Mouse (Mus musculus) C2C12 (cell line): ENCODE results near the gene Sec24a. TPM values are rescaled to one million over a fixed set of nuclear protein-coding genes. Genes with fewer than 3 reads are reported as not detected.

Experiments used
- H3K27me3 ChIP-seq: one replicate; pipeline ENCODE4 v1.6.1; 2011; ENCODE audit not compliant: control insufficient read depth, insufficient read depth, insufficient read length
- H3K36me3 ChIP-seq: one replicate; pipeline ENCODE4 v1.6.1; 2011; ENCODE audit not compliant: control insufficient read depth, insufficient read depth
- H3K4me3 ChIP-seq: one replicate; pipeline ENCODE4 v1.5.1; 2011; ENCODE audit warnings: mild to moderate bottlenecking, control low read depth; ENCODE audit not compliant: poor library complexity, insufficient read depth, severe bottlenecking
- H3K79me2 ChIP-seq: one replicate; pipeline ENCODE4 v1.6.1; 2011; ENCODE audit not compliant: control insufficient read depth, insufficient read depth
- H3K79me3 ChIP-seq: one replicate; pipeline ENCODE4 v1.6.1; 2011; ENCODE audit warnings: low read depth, control low read depth
- H3ac ChIP-seq: one replicate; pipeline ENCODE3; 2011; ENCODE audit warnings: low read depth; ENCODE audit not compliant: control insufficient read depth, insufficient read length
- CEBPB ChIP-seq: IDR thresholded peaks from one replicate; pipeline ENCODE4 v1.6.1; 2011; ENCODE audit warnings: low read depth, mild to moderate bottlenecking, control low read depth, moderate library complexity
- CTCF ChIP-seq: IDR thresholded peaks from one replicate; pipeline ENCODE4 v1.5.1; 2011; ENCODE audit not compliant: control insufficient read depth, insufficient read depth, insufficient read length
- FOSL1 ChIP-seq: IDR thresholded peaks from one replicate; pipeline ENCODE4 v1.8.0; 2011; ENCODE audit warnings: mild to moderate bottlenecking, low read length; ENCODE audit not compliant: poor library complexity, insufficient read depth, severe bottlenecking
- MAX ChIP-seq: IDR thresholded peaks from one replicate; pipeline ENCODE4 v1.6.1; 2011; ENCODE audit warnings: mild to moderate bottlenecking, control low read depth
- MYOD1 ChIP-seq: IDR thresholded peaks from one replicate; pipeline ENCODE4 v1.6.1; 2011; ENCODE audit warnings: low read depth; ENCODE audit not compliant: control insufficient read depth, insufficient read length
- MYOG ChIP-seq: IDR thresholded peaks from one replicate; pipeline ENCODE4 v1.6.1; 2011; ENCODE audit not compliant: control insufficient read depth, insufficient read length; ENCODE audit errors: extremely low read depth
- USF1 ChIP-seq: IDR thresholded peaks from one replicate; pipeline ENCODE4 v1.6.1; 2011; ENCODE audit warnings: low read depth, mild to moderate bottlenecking, control low read depth, moderate library complexity
- polyA plus RNA-seq: library from polyadenylated mRNA; unstranded; fragments of >200 nt; fragmentation: generic; extraction: Trizol; gene quantifications from one replicate; pipeline ENCODE4 v1.2.1, GENCODE M21; 2012; ENCODE audit warnings: missing spikeins

The Sec24a gene
- polyA plus RNA-seq, 1 experiment, result 6.2 TPM

- no peaks in the 10 kb centered on the region for H3K79me2 ChIP-seq
- H3K4me3 ChIP-seq, result peak within 1 kb of the TSS; percentile 42
- no peaks in the 10 kb centered on the region for H3K27me3 ChIP-seq
- no peak for TF ChIP-seq FOSL1
- TF ChIP-seq CTCF, result no peak
- no peak for TF ChIP-seq MAX
- no peak for TF ChIP-seq USF1
- TF ChIP-seq MYOD1, result no peak
- TF ChIP-seq CEBPB, result no peak
- no peak for TF ChIP-seq MYOG
- H3K79me3 ChIP-seq, result no peaks in the 10 kb centered on the region
- peak within 1 kb of the TSS; percentile 75 for H3ac ChIP-seq
- no peaks in the 10 kb centered on the region for H3K36me3 ChIP-seq
Observed at GRCm38 (mm10) chr11:51650691-51651515, 112.5 kb downstream of the Sec24a start, which contains the start of the genes N4bp3 and D930048N14Rik. TSS of gene N4bp3 (minus strand) at chr11:51650842. TSS of gene D930048N14Rik (plus strand) at chr11:51650954.

- Histone ChIP-seq H3K79me2 (no peaks in the 10 kb centered on the region), H3K27me3 (no peaks in the 10 kb centered on the region), H3K4me3 (peak overlapping the region; percentile 42), H3ac (peak overlapping the region; percentile 74), H3K79me3 (no peaks in the 10 kb centered on the region), H3K36me3 (no peaks in the 10 kb centered on the region)
- TF ChIP-seq MYOG, result no peak
- TF ChIP-seq MYOD1, result no peak
- TF ChIP-seq CEBPB, result no peak
- no peak for TF ChIP-seq MAX
- TF ChIP-seq USF1, result no peak
- no peak for TF ChIP-seq CTCF
Observed at GRCm38 (mm10) chr11:51650261-51650660, 113.2 kb downstream of the Sec24a start.

DNA sequence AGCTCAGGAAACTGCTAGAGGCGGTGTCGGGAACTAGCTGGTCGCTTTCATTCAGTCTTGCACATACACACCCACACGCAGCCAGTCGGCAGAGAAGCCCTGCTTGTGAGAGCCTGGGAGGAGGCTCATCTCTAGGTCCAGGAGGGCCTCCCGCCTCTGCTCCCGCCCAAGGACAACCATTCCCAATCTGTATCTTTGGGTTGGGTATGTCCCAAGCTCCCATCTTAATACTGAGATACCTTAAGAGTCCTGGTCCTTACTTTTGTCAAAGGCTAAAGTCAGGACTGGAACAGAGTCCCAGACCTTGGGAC, 113.6 kb downstream of the Sec24a start:
- Histone ChIP-seq H3K36me3 (no peaks in the 10 kb centered on the region), H3K4me3 (peak overlapping the region; percentile 42), H3K79me2 (no peaks in the 10 kb centered on the region), H3K79me3 (no peaks in the 10 kb centered on the region), H3K27me3 (no peaks in the 10 kb centered on the region), H3ac (peak overlapping the region; percentile 74)
- TF ChIP-seq MYOG (no peak), USF1 (no peak), CEBPB (no peak), CTCF (no peak), MYOD1 (no peak), MAX (no peak), FOSL1 (no peak)

DNA sequence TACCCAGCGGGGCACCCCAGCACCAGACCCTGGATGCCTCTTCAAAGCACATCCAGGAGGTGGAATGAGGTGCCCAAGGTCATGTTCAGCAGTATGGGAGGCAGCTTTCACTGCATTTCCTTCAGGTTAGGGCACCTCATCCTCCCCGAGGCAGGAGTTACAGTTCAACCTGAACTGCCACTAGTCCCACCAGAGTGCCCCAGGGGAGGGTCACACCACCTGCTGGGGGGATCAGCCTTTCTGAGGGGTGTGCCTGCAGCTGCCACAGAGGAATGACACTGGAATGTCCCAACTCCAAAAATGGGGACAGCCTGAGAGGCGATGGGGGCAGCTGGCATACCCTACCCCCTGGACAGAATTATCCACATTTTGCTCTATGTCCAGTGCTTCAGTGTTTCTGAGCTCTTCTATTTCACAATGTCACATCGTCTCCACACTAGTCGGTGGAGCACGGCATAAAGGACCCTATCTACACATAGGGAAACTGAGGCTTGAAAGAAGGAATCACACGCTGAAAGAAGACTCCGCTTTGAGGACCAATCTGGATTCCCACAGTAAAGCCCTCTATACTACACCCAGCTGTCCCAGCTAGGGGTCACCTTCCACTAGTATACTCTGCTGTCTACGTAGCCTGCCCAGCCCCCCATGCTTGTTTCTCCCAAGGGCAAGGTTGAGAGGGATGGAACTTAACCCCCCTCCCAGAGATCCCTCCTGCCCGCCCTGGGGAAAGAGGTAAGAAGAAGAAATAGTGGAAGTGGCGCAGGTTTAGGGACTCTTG, 114.1 kb downstream of the Sec24a start:
- Histone ChIP-seq H3ac (peak overlapping the region; percentile 16), H3K79me3 (no peaks in the 10 kb centered on the region), H3K36me3 (no peaks in the 10 kb centered on the region), H3K4me3 (peak overlapping the region; percentile 42), H3K79me2 (no peaks in the 10 kb centered on the region), H3K27me3 (no peaks in the 10 kb centered on the region)
- TF ChIP-seq MYOD1 (peak; percentile 30), FOSL1 (no peak), CEBPB (no peak)

- H3ac ChIP-seq, result no peak overlapping the region
- no peak overlapping the region for H3K4me3 ChIP-seq
- H3K36me3 ChIP-seq, result no peaks in the 10 kb centered on the region
- TF ChIP-seq CEBPB (no peak), CTCF (no peak), FOSL1 (no peak), USF1 (no peak), MYOD1 (no peak), MAX (no peak), MYOG (no peak)
- no peaks in the 10 kb centered on the region for H3K79me3 ChIP-seq
- H3K79me2 ChIP-seq, result no peaks in the 10 kb centered on the region
- no peaks in the 10 kb centered on the region for H3K27me3 ChIP-seq
Observed at GRCm38 (mm10) chr11:51648566-51648965, 114.9 kb downstream of the Sec24a start.
